Mouse (Mus musculus) cerebellum, adult 18-20 months (tissue): ENCODE data around the gene Izumo4.

Experiments
- DNase-seq, 2 experiments: peaks; one replicate each; pipeline ENCODE4 v3.0.0; 2021

Gene Izumo4

DNA sequence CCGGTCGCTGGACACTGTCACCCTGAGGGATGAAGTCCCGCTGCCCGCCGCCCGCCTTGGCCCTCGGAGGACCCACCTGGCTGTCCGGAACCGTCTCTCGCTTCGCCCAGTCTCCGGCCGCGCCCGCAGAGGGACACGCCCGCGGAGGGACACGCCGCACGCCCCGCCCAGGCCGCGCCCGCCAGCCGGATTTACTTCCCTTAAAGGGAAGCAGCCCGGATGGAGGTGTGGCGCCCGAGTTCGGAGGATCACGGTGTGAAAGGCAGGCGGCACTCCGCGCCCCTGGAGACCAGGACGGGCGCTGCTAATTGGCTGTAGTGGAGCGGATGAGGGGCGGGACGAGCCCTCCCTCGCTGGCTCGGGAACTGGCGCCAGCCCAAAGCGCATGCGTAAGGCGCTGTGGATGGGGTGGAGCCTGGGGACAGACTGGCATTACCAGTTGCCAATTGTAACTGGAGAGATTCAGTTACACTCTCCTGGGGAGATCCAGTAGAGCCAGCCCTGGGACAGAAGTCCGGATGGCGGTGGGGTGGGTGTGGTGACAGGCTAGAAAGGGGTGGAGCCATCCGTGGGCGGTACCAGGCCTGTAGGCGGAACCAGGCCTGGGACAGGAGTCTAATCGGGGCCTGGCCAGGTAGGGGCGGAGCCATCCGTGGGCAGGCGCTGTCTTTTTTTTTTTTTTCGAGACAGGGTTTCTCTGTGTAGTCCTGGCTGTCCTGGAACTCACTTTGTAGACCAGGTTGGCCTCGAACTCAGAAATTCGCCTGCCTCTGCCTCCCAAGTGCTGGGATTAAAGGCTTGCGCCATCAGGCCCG, at the start of gene Izumo4, which contains the start of gene Mob3a:
TSS of gene Izumo4 (plus strand) at position 464 of the 815 bp plus-strand sequence.
TSS of gene Mob3a (minus strand) at position 257 of the 815 bp plus-strand sequence.
- DNase-seq, result peak; percentile 98 to 100

DNA sequence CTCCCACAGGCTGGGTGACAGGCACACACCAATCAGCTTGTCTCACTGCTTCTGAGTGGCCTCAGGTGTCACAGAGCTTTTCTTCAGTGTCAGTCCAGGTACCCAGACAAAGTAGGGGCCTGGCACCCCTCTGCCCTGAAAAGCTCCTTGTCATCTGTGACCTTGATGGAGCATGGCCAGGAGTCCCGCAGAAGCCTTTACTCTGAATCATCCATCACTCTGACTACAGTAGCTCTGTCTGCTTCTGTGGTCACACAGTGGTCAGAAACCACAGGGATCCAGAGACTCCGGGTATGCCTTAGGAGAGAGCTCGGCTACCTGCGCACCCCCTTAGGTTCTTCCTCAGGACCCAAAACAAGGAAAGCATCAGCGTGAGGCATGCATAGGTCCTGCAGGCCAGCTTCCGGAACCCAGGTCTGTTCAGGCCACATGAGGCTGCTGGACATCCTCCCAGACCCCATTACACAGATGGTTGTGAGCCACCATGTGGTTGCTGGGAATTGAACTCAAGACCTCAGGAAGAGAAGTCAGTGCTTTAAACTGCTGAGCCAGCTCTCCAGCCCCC, 48.7 kb upstream of the Izumo4 start:
- DNase-seq, result no peak

DNA sequence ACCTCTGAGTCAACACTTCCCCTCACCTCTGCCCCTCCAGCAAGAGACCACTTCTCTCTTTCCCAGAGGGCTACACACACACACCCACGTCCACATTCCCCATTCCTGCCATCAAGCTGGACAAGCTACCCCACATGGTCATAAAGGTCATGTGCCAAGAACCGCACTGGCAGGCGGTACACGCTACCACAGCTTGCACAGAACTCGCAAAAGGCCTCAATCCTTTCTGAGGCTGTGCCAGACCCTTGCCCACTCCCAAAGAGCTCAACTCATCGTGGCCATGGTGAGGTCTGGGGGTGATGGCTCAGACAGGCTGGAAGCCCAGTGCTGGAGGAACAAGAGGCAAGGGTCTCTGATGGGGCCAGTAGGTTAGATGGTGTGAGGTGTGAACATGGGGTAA, 47.1 kb upstream of the Izumo4 start:
- DNase-seq, result no peak

DNA sequence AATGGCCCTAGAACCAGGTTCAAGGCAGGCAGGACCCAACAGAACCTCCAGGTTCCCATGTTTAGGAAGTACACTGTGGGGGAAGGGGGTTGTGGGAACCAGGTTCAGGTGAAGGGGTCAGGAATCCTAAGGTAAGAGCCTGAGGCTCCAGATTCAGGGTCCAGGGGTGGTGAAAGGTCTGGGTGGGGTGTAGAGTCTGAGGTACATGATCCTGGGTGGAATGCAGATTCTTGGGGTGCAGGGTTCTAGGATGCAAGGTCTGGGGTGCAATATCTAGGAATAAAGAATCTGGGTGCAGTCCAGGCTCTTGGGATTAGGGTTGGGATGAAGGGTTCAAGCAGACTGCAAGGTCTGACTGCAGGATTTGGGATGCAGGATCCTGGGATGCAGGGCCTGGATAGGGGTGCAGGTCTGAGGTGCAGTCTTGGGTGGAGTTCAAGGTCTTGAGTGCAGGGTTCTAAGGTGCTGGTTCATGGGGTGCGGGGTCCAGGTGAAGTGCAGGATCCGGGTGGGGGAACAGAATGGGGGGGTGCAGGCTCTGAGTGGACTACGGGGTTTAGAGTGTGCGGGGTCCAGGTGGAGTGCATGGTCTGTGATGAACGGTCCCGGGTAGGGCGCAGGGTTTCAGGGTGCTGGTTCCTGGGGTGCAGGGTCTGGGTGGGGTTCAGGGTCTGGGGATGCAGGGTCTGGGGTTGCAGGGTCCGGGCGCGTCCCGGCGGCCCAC, 46.4 kb upstream of the Izumo4 start:
- DNase-seq, result no peak

DNA sequence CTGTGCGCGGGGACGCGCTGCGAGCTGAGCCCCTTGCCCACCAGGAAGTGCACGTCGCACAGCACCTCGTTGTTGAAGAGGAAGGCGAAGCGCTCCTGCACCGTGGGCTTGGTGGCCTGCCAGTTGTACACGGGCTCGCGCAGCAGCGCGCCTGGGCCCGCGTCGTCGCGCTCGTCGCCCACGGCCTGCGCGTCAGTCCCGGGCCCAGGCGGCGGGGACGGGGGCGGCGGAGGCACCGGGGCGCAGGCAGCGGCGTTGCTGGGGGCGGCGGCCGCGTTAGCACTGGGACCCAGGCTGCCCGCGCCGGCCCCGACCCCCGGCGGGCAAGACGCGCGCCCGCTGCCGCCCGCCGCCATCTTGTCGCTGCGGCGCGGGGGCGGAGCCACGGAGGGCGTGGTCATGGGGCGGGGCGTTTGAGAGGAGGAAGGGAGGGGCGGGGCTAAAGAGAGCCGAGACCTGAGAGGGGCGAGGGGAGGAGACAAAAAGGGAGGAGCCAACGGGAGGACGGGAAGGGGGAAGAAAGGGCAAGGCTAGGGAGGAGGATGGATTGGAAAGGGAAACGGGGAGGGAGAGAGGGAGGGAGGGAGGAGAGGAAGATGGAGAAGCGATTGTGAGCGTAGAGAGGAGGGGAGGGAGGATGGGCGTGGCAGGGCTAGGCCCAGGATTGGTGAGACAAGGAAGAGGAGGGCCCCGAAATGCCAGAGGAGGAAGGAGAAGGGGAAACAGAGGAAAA, 45.7 kb upstream of the Izumo4 start:
- DNase-seq, result peak; percentile 98 to 99

DNA sequence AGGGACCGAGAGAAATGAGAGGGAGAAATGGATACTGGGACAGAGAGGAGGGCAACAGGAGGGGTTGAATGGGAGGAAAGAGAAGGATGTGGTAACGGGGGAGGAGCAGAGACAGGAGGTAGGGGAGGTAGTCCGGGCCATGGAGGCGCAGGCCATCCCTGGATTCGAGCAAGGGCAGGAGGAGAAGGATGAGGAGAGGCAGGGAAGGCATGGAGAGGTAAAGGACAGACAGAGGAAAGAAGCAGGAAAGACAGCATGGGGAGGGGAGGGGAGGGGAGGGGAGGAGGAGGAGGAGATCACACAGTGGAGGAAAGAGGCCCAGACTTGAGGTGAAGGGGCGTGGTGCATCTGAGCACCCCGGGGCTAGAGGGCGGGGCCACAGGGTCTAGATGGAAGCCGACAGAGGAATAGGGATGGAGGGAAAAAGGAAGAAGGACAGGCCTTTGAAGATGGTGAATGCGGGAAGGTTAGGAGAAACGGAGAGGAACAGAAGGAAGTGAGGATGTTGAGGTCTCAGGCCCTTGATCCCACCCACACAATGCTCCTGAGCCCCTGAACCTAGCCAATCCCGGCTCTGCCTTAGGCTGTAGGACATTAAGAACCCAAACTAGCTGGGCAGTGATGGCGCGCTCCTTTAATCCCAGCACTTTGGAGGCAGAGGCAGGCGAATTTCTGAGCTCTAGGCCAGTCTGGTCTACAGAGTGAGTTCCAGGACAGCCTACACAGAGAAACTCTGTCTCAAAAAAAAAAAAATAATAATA, 44.9 kb upstream of the Izumo4 start, which contains the start of gene Btbd2:
TSS of gene Btbd2 (minus strand) at position 209 of the 761 bp plus-strand sequence.
- DNase-seq, result peak in 1 of 2 experiments; percentile 47

DNA sequence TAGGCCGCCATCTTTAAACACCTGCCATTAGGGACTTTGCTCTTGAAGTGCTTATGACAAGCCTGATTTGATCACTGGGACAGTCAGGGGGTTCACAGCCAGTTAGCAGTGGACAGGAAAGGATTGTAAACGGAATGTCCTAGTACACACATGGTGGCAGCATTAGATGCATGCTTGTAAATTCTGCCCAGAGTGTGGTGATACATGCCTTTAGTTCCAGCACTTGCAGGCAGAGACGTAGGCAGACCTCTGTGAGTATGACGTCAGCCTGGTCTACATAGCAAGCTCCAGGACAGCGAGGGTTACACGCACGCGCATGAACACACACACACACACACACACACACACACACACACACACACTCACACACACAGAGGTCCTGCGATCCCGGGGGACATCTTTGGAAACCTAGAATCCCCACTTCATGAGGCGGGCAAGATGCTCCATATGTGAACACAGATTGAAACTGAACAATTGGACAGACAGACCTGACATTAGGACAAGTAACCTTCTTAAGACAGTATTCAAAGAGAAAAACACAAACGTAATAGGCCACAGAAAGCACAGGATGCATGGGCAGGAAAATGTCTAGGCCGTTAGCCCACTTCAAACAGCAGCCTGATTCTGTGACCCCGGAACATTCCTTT, 43.7 kb upstream of the Izumo4 start:
- no peak for DNase-seq

DNA sequence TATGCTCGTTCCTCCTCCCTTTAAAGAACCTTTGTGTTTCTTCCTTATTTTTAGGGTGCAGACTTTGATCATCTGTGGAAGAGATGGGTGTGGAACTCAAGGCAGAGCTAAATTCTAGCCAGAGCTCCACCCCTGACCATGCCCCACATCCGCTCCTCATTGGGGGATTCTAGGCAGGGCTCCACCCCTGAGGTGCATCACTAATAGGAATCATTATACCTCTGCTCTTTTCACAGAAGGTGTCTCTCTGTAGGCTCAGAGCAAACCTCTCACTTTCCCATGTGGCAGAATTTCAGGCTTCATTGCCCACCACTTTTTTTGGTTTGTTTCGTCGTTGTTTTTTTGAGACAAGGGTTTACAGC, 43.2 kb upstream of the Izumo4 start:
- no peak for DNase-seq

DNA sequence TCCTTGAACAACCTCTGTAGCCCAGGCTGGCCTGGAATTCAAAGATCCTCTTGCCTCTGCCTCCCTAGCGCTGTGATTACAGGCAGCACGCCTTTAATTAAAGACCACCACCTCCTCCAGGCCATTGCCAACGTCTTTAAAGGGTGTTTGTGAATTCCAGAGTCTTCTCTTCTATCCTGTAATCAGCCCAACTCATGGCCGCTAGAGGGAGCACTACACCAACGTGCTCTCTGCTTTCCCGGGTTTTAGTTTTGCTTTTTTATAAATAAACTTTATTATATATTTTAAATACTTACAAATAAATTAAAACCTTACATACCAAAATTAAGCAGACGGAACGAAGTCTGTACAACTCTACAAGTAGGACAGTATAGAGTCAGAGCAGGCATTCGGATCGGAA, 42.8 kb upstream of the Izumo4 start:
- DNase-seq, result peak; percentile 81 to 86

DNA sequence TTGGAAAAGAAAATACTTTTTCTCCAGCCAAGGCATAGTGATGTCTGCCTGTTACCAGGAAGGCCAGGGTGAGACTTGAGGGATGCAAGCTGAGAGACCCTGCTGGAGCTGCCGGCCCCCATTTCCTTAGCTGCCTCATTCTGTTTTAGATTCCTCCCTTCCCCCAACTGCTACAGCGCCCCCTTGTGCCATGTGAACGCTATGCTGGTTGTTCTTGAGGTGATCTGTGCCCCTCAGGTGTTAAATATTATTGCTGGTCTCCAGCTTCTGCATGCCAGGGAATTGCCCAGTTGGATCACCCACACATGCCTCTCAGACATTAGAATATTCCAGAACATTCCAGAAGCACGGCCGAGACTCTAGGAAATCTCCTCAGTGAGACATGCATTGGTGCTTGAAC, 40.8 kb upstream of the Izumo4 start:
- peak in 1 of 2 experiments; percentile 59 for DNase-seq

DNA sequence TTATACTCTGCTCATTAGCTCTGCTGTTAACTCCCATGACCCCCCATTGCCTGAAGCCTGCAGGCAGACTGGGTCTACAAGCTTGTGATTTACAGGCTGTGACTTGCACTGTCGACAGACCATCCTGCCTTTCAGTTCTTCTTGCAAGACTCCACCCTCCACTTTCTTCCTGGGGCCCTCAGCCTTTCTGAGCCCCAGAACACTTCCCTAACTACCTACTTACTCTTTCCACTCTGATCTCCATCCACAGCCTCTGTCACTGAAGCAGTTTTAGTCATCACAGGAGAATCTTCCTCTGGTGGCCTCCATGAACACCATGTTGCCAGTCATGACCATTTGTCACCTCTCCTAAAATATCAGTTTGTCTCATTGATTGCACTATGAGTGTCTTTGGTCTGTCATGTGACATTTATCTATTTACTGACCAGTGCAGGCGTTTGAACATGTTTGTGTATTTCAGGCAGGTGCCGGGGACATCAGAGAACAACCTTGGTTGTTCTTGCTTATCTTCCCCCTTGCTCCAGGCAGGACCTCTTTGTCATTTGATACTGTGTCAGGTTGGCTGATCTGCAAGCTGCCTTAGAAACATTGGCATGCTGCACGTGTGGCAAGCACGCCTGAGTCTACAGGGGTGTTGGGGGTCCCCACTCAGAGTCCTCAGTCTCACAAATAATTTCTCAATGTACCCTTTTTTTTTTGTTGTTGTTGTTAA, 38.3 kb upstream of the Izumo4 start:
- no peak for DNase-seq

DNA sequence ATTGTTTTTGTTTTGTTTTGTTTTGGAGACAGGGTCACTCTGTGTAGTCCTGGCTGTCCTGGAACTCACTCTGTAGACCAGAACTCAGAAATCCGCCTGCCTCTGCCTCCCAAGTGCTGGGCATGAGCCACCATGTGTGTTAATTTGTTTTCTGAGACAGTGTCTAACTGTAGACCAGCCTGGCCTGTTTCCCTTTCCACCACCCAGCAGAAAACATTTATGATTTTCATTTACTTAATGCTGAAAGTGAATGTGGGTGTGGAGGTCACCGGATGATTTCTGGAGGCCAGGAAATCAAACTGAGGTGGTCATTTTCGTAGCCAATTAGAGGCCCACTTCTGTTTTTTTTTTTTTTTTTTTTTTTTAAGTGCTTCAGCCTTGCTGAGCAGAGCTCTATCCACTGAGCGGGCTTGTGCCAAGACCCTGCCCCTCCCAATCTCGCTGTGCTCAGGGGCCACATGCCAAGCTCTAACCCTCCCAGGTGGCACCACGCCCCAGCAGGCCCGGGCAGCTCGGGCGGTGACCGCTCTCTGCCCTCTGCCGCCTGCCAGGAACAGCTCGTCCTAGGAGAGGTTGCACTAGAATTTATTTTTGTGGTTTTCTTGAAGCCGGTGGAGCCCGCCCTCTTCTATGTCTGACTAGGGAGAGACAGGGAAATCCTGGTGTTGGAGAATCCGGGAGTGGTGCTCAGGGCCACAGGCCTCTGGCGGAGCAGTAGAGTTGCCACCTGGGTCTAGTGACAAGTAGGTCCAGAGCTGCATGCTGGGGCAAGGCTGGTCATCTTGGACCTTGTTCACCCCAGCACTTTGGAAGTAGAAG, 37.6 kb upstream of the Izumo4 start:
- peak; percentile 76 to 80 for DNase-seq

DNA sequence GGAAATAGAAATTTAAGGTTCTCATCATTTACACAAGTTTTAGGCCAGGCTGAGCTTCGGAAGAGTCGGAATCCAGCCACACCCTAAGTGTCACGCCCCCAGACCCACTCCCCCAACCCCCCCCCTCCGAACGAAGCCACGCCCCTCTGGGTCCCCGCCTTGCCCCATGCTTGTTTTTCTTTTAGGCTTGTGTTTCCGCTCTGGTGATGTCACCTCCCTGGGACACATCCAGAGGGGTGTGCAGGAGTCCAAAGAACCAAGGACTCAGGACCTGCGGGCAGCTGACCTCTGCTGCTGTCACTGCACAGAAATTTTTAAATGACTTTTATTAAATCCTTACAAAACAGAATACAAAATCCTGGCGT, 37.0 kb upstream of the Izumo4 start:
- DNase-seq, result peak in 1 of 2 experiments; percentile 49

DNA sequence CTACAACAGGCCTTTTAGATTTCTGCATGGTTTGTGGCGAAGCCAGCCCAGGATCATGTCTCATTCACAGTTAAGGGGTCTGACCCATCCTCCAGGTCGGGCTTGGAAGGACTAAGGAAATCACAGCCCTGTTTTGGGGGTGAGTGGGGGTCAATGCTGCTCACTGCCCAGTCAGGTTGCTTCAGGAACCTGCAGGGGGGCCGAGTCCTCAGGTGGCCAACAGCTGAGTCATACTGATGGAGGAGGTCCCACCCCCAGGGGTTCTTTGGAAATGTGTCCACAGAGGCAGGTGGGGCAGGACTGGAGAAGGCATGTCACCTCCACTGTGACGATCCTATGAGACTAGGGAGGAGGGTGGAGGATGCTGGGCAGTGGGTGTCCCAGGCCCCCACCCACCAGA, 36.5 kb upstream of the Izumo4 start:
- DNase-seq, result no peak

DNA sequence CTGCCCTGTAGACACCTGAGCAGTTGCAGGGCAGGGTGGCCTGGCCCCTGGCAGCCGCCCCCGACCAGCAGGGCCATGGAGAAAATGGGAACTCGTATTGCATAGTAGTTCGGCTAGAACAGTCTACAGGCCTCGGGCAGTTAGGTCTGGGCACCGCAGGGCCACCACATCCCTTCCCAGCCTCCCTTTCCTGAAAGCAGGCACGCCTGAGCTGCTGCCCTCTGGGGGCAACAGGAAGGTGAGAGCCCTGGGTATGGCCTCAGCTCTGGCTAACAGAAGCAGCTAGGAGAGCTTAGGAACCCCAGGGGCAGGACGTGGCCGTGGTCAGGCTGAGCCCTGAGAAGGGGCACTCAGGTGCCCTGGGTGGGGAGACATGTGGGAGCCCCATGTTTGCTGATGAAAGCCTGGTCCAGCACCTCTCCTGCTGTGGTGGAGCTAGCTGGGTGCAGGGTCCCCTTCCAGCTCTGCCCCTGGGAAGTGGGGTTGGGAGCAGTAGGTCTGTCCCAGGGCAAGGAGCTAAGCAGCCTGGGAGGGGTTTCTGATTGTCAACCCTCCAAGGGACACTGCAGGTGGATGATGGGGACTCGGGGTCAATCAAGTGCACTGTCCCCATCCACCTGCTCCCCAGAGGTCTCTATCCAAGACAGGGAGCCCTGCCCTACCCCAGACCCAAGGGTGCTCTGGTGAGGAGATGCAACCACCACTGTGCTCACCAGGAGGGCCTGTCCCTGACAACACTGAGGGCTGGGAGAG, 35.8 kb upstream of the Izumo4 start:
- DNase-seq, result no peak

DNA sequence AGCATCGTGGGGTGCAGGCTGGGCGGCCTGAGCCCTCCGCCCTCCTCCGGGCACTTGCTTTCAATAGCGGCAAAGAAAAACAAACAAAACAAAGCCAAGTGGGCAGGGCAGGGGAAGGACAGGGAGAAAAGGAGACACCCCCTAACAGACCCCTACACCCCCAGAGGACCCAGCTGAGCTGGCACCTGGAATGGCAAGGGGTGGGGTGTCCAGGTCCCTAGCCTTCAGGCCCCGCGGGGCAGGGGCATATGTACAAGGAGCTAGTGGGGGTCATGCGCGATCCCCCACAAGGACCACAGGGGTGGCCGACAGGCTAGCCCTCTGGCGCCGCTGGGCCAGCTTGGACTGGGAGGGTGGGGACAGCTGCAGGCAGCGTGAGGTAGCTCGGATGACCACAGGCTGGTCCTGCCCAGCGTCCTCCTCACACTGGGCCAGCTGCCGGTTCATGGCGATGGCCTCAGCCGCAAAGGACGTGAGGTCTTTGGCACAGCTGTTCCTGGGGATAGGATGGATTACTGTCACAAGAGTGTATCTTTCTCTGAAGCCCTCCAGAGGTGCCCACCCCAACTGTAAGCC, 35.1 kb upstream of the Izumo4 start:
- no peak for DNase-seq

DNA sequence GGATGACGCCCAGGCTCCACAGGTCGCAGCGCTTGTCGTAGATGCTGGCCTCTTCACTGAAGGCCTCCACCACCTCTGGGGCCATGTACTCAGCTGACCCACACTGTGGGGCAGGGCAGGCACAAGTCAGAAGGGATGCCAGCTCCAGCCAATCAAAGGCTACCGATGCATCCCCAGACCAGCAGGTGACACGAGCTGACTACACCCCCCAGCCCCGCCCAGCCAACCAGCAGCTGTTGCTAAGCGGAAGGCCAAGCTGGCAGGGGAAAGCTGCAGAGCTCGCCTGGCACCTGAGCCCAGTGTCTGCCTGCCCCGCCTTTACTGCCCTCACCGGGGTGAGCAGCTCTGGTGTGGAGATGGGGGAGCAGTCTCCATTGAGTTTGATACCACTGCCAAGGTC, 33.4 kb upstream of the Izumo4 start:
- DNase-seq, result peak; percentile 70 to 83

DNA sequence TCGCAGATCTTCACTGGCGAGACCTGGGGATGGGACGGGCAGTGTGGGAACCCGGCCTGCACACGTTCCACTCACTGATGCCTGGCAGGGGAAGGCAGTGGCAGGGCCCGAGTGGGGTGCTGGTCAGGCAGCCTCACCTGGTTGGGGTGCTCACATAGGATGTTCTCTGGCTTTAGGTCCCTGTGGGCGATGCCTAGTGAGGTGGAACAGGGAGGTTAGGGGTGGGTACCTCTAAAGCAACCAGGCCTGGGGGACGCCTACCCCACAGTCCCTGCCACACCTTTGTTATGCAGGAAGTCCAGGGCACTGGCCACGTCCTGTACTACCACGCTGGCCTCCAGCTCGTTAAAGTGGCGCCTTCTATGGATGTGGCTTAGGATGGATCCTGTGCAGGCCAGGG, 33.0 kb upstream of the Izumo4 start:
- no peak for DNase-seq
